Mouse (Mus musculus): Measurements from ENCODE around the gene Gm45785. TPM values are rescaled to one million over a fixed set of nuclear protein-coding genes. Genes with fewer than 3 reads are reported as not detected.

Gene Gm45785
- polyA plus RNA-seq, 1 experiment, result not detected

DNA sequence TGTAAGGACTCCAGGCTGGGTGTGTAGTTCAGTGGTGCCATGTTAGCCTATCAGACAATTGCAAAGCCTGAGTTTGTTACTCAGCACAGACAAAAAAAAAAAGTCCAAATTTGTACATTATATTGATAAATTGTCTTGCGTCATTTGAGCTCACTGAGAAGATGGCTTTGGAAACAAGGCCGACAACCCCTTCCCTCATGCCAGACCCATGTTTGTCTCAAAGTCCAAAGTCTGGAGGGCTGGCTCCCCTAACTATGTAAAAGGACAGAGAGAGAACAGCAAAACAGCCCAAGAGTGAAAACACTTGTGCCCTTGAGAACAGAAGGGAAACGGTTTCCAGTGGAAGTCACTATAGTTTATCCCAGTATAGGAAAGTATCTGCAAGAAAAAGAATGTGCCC is 24.3 kb upstream of the Gm45785 start:
- peak overlapping the region; percentile 34 for H3K4me3 ChIP-seq (ENCODE audit: insufficient read depth, low read depth, low read length)
- no peaks in the 10 kb centered on the region for H3K27me3 ChIP-seq (replicated peaks; ENCODE audit: control insufficient read depth, insufficient read depth, low read length)
- 41% methylated on average over 3 of the region's 3 CpGs for WGBS
- H3K27ac ChIP-seq (ENCODE audit: insufficient read depth, low read depth, low read length), result peak overlapping the region; percentile 94
- peak; percentile 79 for DNase-seq
- peaks cover 5% of the 10 kb centered on the region for H3K36me3 ChIP-seq (ENCODE audit: control insufficient read depth, insufficient read depth, low read length)
- TF ChIP-seq POLR2A (IDR thresholded peaks at IDR 0.05; ENCODE audit: low read depth, low read length) (no peak), CTCF (conservative IDR thresholded peaks at IDR 0.05; ENCODE audit: insufficient read depth, insufficient read length, low read depth, low read length) (no peak)
- no peaks in the 10 kb centered on the region; the same call in 1 of the 2 replicates for H3K4me1 ChIP-seq (ENCODE audit: control insufficient read depth, insufficient read depth, low read length)

GRCm38 (mm10) chr7:140879355-140879754 is 23.2 kb upstream of the Gm45785 start:
- WGBS, result 80% methylated on average over 7 of the region's 7 CpGs

DNA sequence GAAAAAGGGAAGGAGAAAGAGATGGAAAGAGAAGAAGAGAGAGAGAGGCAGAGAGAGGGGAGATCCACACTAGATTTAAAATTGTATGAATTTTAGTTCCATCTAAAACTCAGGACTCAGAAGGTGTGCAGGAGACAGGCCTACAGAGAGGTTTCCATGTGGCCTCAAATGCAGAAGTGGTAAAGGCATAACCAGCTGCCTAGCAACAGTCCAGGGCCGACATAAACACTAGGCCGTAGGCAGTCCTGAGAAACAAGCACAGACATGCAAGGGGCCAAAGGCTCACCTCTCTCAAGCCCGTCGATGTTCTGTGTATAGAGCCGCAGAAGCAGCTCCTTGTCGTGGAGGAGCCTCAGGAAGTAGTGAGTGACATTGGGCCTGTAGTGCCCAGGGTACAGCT is 21.2 kb upstream of the Gm45785 start:
- WGBS, result 83% methylated on average over 6 of the region's 6 CpGs
- Histone ChIP-seq H3K4me3 (ENCODE audit: insufficient read depth, low read depth, low read length) (no peak overlapping the region), H3K27ac (ENCODE audit: insufficient read depth, low read depth, low read length) (no peak overlapping the region), H3K27me3 (replicated peaks; ENCODE audit: control insufficient read depth, insufficient read depth, low read length) (no peaks in the 10 kb centered on the region), H3K4me1 (ENCODE audit: control insufficient read depth, insufficient read depth, low read length) (no peaks in the 10 kb centered on the region; the same call in 1 of the 2 replicates), H3K36me3 (ENCODE audit: control insufficient read depth, insufficient read depth, low read length) (peaks cover 5% of the 10 kb centered on the region)
- no peak for TF ChIP-seq POLR2A (IDR thresholded peaks at IDR 0.05; ENCODE audit: low read depth, low read length)
- TF ChIP-seq CTCF (conservative IDR thresholded peaks at IDR 0.05; ENCODE audit: insufficient read depth, insufficient read length, low read depth, low read length), result no peak
- no peak for DNase-seq

More at GRCm38 (mm10) chr7:140879355-140879754, 23.2 kb upstream of the Gm45785 start:
- Histone ChIP-seq H3K4me1 (ENCODE audit: control insufficient read depth, insufficient read depth, low read length) (no peaks in the 10 kb centered on the region; the same call in 1 of the 2 replicates), H3K27ac (ENCODE audit: insufficient read depth, low read depth, low read length) (no peak overlapping the region), H3K4me3 (ENCODE audit: insufficient read depth, low read depth, low read length) (no peak overlapping the region), H3K36me3 (ENCODE audit: control insufficient read depth, insufficient read depth, low read length) (peaks cover 5% of the 10 kb centered on the region), H3K27me3 (replicated peaks; ENCODE audit: control insufficient read depth, insufficient read depth, low read length) (no peaks in the 10 kb centered on the region)
- TF ChIP-seq POLR2A (IDR thresholded peaks at IDR 0.05; ENCODE audit: low read depth, low read length) (no peak), CTCF (conservative IDR thresholded peaks at IDR 0.05; ENCODE audit: insufficient read depth, insufficient read length, low read depth, low read length) (no peak)
- no peak for DNase-seq

- no peak overlapping the region for H3K4me3 ChIP-seq (ENCODE audit: insufficient read depth, low read depth, low read length)
- H3K36me3 ChIP-seq (ENCODE audit: control insufficient read depth, insufficient read depth, low read length), result peaks cover 7% of the 10 kb centered on the region
- 67% methylated on average over 4 of the region's 4 CpGs for WGBS
- DNase-seq, result no peak
- no peaks in the 10 kb centered on the region for H3K27me3 ChIP-seq (replicated peaks; ENCODE audit: control insufficient read depth, insufficient read depth, low read length)
- H3K4me1 ChIP-seq (ENCODE audit: control insufficient read depth, insufficient read depth, low read length), result no peaks in the 10 kb centered on the region
- H3K27ac ChIP-seq (ENCODE audit: insufficient read depth, low read depth, low read length), result no peak overlapping the region
- TF ChIP-seq POLR2A (IDR thresholded peaks at IDR 0.05; ENCODE audit: low read depth, low read length) (no peak), CTCF (conservative IDR thresholded peaks at IDR 0.05; ENCODE audit: insufficient read depth, insufficient read length, low read depth, low read length) (no peak)
Observed at GRCm38 (mm10) chr7:140874224-140874623, 18.1 kb upstream of the Gm45785 start.

DNA sequence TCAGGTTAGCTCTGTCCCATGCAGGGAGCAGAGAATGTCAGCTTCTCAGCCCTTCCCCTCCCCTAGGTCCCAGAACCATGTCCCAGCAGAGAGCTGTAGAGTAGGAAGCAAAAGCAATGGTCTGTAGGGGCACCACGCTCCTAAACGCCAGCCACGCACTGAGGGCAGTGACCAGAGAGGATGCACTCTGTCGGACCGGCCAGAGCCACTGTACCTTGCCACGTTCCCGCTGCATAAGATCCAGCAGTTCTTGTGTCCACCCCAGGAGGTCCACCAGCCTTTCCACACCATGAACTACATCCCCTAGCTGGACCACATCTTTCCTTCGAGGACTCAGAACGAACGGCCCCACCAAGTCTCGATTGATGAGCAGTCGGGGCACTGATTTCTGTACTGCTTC is 8.6 kb upstream of the Gm45785 start:
- no peaks in the 10 kb centered on the region for H3K27me3 ChIP-seq (replicated peaks; ENCODE audit: control insufficient read depth, insufficient read depth, low read length)
- TF ChIP-seq POLR2A (IDR thresholded peaks at IDR 0.05; ENCODE audit: low read depth, low read length) (no peak), CTCF (conservative IDR thresholded peaks at IDR 0.05; ENCODE audit: insufficient read depth, insufficient read length, low read depth, low read length) (no peak)
- 86% methylated on average over 12 of the region's 12 CpGs for whole genome bisulfite sequencing
- no peak overlapping the region for H3K27ac ChIP-seq (ENCODE audit: insufficient read depth, low read depth, low read length)
- peaks cover 2% of the 10 kb centered on the region; the same call in 1 of the 2 replicates for H3K36me3 ChIP-seq (ENCODE audit: control insufficient read depth, insufficient read depth, low read length)
- DNase-seq, result no peak
- no peak overlapping the region for H3K4me3 ChIP-seq (ENCODE audit: insufficient read depth, low read depth, low read length)
- no peaks in the 10 kb centered on the region for H3K4me1 ChIP-seq (ENCODE audit: control insufficient read depth, insufficient read depth, low read length)

- no peaks in the 10 kb centered on the region for H3K27me3 ChIP-seq (replicated peaks; ENCODE audit: control insufficient read depth, insufficient read depth, low read length)
- 86% methylated on average over 5 of the region's 5 CpGs for whole genome bisulfite sequencing
- no peak for DNase-seq
- peaks cover 6% of the 10 kb centered on the region; the same call in 1 of the 2 replicates for H3K4me1 ChIP-seq (ENCODE audit: control insufficient read depth, insufficient read depth, low read length)
- no peak overlapping the region for H3K4me3 ChIP-seq (ENCODE audit: insufficient read depth, low read depth, low read length)
- TF ChIP-seq CTCF (conservative IDR thresholded peaks at IDR 0.05; ENCODE audit: insufficient read depth, insufficient read length, low read depth, low read length), result no peak
- TF ChIP-seq POLR2A (IDR thresholded peaks at IDR 0.05; ENCODE audit: low read depth, low read length), result no peak
- H3K36me3 ChIP-seq (ENCODE audit: control insufficient read depth, insufficient read depth, low read length), result peaks cover 2% of the 10 kb centered on the region; the same call in 1 of the 2 replicates
- no peak overlapping the region for H3K27ac ChIP-seq (ENCODE audit: insufficient read depth, low read depth, low read length)
Observed at GRCm38 (mm10) chr7:140860728-140861127, 4.6 kb upstream of the Gm45785 start.

GRCm38 (mm10) chr7:140859997-140860396 is 3.9 kb upstream of the Gm45785 start:
- Histone ChIP-seq H3K36me3 (ENCODE audit: control insufficient read depth, insufficient read depth, low read length) (no peaks in the 10 kb centered on the region; the same call in 1 of the 2 replicates), H3K27me3 (replicated peaks; ENCODE audit: control insufficient read depth, insufficient read depth, low read length) (no peaks in the 10 kb centered on the region), H3K4me3 (ENCODE audit: insufficient read depth, low read depth, low read length) (no peak overlapping the region), H3K27ac (ENCODE audit: insufficient read depth, low read depth, low read length) (no peak overlapping the region), H3K4me1 (ENCODE audit: control insufficient read depth, insufficient read depth, low read length) (peaks cover 8% of the 10 kb centered on the region; the same call in 1 of the 2 replicates)
- no peak for TF ChIP-seq POLR2A (IDR thresholded peaks at IDR 0.05; ENCODE audit: low read depth, low read length)
- no peak for TF ChIP-seq CTCF (conservative IDR thresholded peaks at IDR 0.05; ENCODE audit: insufficient read depth, insufficient read length, low read depth, low read length)
- DNase-seq, result no peak
- WGBS, result 66% methylated on average over 6 of the region's 6 CpGs

All from kidney, adult 2 months (tissue).